Mouse (Mus musculus): ENCODE data around the gene Timm8b.

- TF ChIP-seq POLR2A (IDR thresholded peaks at IDR 0.05; ENCODE audit: low read depth, low read length) (no peak), CTCF (IDR thresholded peaks at IDR 0.05; ENCODE audit: extremely low read depth, insufficient read length, insufficient replicate concordance, low read depth, low read length) (no peak)
These were observed 12.7 kb upstream of the Timm8b start for GRCm38 (mm10) chr9:50590856-50591518.

All from small intestine, adult 2 months (tissue).